In the genomic region with DNA sequence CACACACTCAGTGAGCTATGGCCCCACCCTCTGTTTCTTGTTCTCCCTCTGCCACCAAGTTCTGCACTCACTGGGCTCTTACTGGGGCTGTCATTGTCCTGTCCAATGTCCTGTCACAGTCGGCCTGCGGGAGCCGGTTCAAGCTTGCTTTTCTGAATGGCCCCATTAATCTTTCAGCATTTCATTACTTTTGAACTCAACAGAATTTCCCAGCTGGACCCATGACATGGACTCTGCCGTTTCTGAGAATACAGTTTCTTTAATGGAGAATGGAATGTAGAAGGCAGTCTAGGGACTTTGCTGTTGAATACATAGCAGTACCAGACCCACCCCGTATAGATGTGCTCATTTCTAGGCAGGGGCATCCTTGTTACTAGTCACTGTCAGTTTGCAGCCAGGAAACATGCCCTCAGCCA, we compare ENCODE assay signal across 11 mouse cellular contexts. TPM values are rescaled to one million over a fixed set of nuclear protein-coding genes. Genes with fewer than 3 reads are reported as not detected.
DNase-seq lines count a peak whose midpoint lies in the region; ATAC-seq lines count a peak whose summit lies in the region.
"Had no signal": no experiment of that assay in that cellular context is flagged by ENCODE, and none has a peak within 500 bp of the region (broad histone marks: within the 10 kb centered on the region; RNA-seq: fewer than 3 reads in every experiment).

No protein-coding gene starts in this region.

- no peaks in the 10 kb centered on the region for H3K9me3 ChIP-seq in hindbrain, embryonic 15.5 days
- no peaks in the 10 kb centered on the region for H3K9me3 ChIP-seq in limb, embryonic 10.5 days (replicated peaks)

- H3K4me1 ChIP-seq in hindbrain, embryonic 15.5 days (replicated peaks): peaks cover 23% of the 10 kb centered on the region
- H3K4me1 ChIP-seq in limb, embryonic 10.5 days: peaks cover 4% of the 10 kb centered on the region; the same call in 1 of the 2 replicates

- no peak overlapping the region for H3K4me3 ChIP-seq in hindbrain, embryonic 15.5 days
- H3K4me3 ChIP-seq in limb, embryonic 10.5 days: no peak overlapping the region
- H3K4me3 ChIP-seq: myocyte had no signal

- H3K9ac ChIP-seq in hindbrain, embryonic 15.5 days: no peak overlapping the region

- no peaks in the 10 kb centered on the region for H3K36me3 ChIP-seq in hindbrain, embryonic 15.5 days
- H3K36me3 ChIP-seq in limb, embryonic 10.5 days: no peaks in the 10 kb centered on the region

- H3K27ac ChIP-seq in hindbrain, embryonic 15.5 days (replicated peaks): no peak overlapping the region
- no peak overlapping the region for H3K27ac ChIP-seq in limb, embryonic 10.5 days

- ATAC-seq in hindbrain, embryonic 15.5 days (ENCODE audit: low FRiP score, low read depth): peak; percentile 78

- H3K27me3 ChIP-seq in hindbrain, embryonic 15.5 days: no peaks in the 10 kb centered on the region
- H3K27me3 ChIP-seq in limb, embryonic 10.5 days (ENCODE audit: low read depth, poor library complexity, severe bottlenecking): no peaks in the 10 kb centered on the region

- DNase-seq in heart, postnatal 4 days: peak; percentile 11
- DNase-seq in heart, adult 8-10 months (ENCODE audit: low spot score): no peak
- DNase-seq in cerebellum, postnatal 14 days: peak; percentile 7 to 9
- peak; percentile 44 for DNase-seq in limb, embryonic 10.5 days (ENCODE audit: low spot score)
- DNase-seq in testis, postnatal 14 days (ENCODE audit: low spot score): no peak
- DNase-seq in left cerebral cortex, adult 9 months (ENCODE audit: low spot score in 2 of 2): no peak
- DNase-seq in right cerebral cortex, postnatal 4 days: no peak
- DNase-seq: liver had no signal

- 22% methylated on average over 5 of the region's 5 CpGs for WGBS in hindbrain, embryonic 15.5 days
- 43% methylated on average over 5 of the region's 5 CpGs for WGBS in limb, embryonic 10.5 days

- no peak overlapping the region for H3K4me2 ChIP-seq in hindbrain, embryonic 15.5 days

RNA-seq across cellular contexts. Expression of a gene that starts 47.5 kb away (rescaled TPM):
- 1 to 10 TPM; 4.2 to 4.4 TPM for total RNA-seq in heart, postnatal 4 days (2021)
- 1 to 10 TPM in 1 of 4 experiments, under 1 TPM in 3; 0.66 to 1.2 (median 0.76) TPM for total RNA-seq in heart, adult 8-10 months (2022)
- polyA plus RNA-seq in hindbrain, embryonic 15.5 days (2015; fragmentation: Nextera tagmentation; extraction: Ambion mirVana): 5.0 and 5.2 TPM in 2 replicates
- polyA plus RNA-seq in limb, embryonic 10.5 days (2016; fragmentation: Nextera tagmentation; extraction: Ambion mirVana): 0.54 and 0.59 TPM in 2 replicates
- total RNA-seq: gastrocnemius, adult 8-10 months had no signal
- polyA plus RNA-seq: myocyte had no signal

Comparison
In these comparisons a context has a peak if more than half of its experiments do, and no peak if none do; other contexts are left out.
1. DNase-seq: peak in heart, postnatal 4 days (single experiment), cerebellum, postnatal 14 days (2 of 2) and limb, embryonic 10.5 days (single experiment); none in heart, adult 8-10 months (single experiment), testis, postnatal 14 days (single experiment), left cerebral cortex, adult 9 months (0 of 2) and right cerebral cortex, postnatal 4 days (single experiment).